Mouse (Mus musculus) hindbrain, embryonic 15.5 days (tissue): Measurements from ENCODE around the gene Plcb1. TPM values are rescaled to one million over a fixed set of nuclear protein-coding genes. Genes with fewer than 3 reads are reported as not detected.

Experiments used
- ATAC-seq: fragments of 200-750 bp; cut with Nextera tagmentation; 2 replicates; pipeline ENCODE4 v1.8.0; 2017; ENCODE audit warnings: low read depth, moderate number of reproducible peaks, moderate TSS enrichment; ENCODE audit not compliant: low FRiP score
- H3K27ac ChIP-seq: fragments of 300-500 bp; sonication (generic); replicated peaks from 2 replicates; pipeline ENCODE4 v1.5.1; 2015; ENCODE audit warnings: mild to moderate bottlenecking, inconsistent platforms
- H3K27me3 ChIP-seq: fragments of 300-500 bp; sonication (generic); 2 replicates; pipeline ENCODE4 v1.6.1; 2015; ENCODE audit warnings: control low read depth, inconsistent platforms
- H3K36me3 ChIP-seq: fragments of 300-500 bp; sonication (generic); 2 replicates; pipeline ENCODE4 v1.6.1; 2015; ENCODE audit warnings: control low read depth, inconsistent platforms
- H3K4me1 ChIP-seq: fragments of 300-500 bp; sonication (generic); replicated peaks from 2 replicates; pipeline ENCODE4 v1.6.1; 2015; ENCODE audit warnings: control low read depth, inconsistent platforms
- H3K4me2 ChIP-seq: fragments of 300-500 bp; sonication (generic); 2 replicates; pipeline ENCODE4 v1.6.1; 2015; ENCODE audit warnings: moderate library complexity, mild to moderate bottlenecking, inconsistent platforms
- H3K4me3 ChIP-seq: fragments of 300-500 bp; sonication (generic); 2 replicates; pipeline ENCODE4 v1.5.1; 2015; ENCODE audit warnings: mild to moderate bottlenecking, inconsistent platforms
- H3K9ac ChIP-seq: fragments of 300-500 bp; sonication (generic); 2 replicates; pipeline ENCODE4 v1.6.1; 2015; ENCODE audit warnings: inconsistent platforms
- H3K9me3 ChIP-seq: fragments of 300-500 bp; sonication (generic); 2 replicates; pipeline ENCODE4 v1.6.1; 2016; ENCODE audit warnings: control low read depth, inconsistent platforms
- whole genome bisulfite sequencing: fragments of 180-500 bp; shearing (Covaris S2); methylation state at CpG from one replicate; pipeline ENCODE4 v1.1.7; 2015; 5-methylcytosine and 5-hydroxymethylcytosine counted together
- polyA plus RNA-seq: library from polyadenylated mRNA; unstranded; fragments of >200 nt; fragmentation: Nextera tagmentation; extraction: Ambion mirVana; gene quantifications from 2 replicates; pipeline ENCODE4 v1.2.1, GENCODE M21; 2015

Plcb1 gene
- polyA plus RNA-seq, 1 experiment from 2014 or later = 53.3 TPM

DNA sequence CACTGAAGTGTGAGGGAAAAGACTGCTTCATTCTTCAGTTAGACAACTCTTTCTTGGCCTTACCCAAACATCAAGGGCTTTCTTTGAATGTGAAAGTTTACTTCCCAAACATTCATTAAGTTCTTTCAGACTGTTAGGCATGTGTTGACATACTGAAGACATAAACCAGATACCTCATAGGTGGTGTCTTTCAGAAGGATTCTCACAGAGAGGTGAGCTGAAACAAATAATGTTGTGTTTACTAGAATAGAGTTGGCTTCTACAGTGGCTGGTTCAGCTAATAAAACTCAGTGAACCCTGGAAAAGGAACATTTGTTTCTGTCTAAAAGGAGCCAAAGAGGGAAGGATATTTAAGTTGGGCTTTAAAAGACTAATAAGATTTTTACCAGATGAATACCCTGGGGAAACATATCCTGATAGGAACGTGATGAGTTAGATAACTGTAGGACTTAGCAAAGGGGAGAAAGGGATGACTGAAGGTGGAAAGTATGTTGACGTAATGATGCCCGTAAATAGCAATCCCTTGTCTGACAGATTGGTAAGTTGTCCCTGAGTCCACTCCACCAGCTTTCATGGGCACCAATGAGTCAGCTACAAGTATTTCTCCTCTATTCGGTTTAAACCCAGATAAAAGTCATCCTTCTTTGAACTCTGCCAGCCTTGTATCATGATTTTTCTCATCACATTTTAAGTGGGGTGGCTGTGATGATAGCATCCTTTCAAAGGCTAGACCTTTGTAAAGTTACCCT is 265.8 kb downstream of the Plcb1 start:
- H3K4me2 ChIP-seq = no peak overlapping the region
- no peaks in the 10 kb centered on the region for H3K27me3 ChIP-seq
- no peak for ATAC-seq
- no peak overlapping the region for H3K4me3 ChIP-seq
- 80% methylated on average over 4 of the region's 4 CpGs for WGBS
- H3K9ac ChIP-seq = no peak overlapping the region
- H3K4me1 ChIP-seq = no peaks in the 10 kb centered on the region
- no peaks in the 10 kb centered on the region for H3K9me3 ChIP-seq
- no peak overlapping the region for H3K27ac ChIP-seq
- no peaks in the 10 kb centered on the region for H3K36me3 ChIP-seq

GRCm38 (mm10) chr2:135053391-135053790 is 267.5 kb downstream of the Plcb1 start:
- H3K9ac ChIP-seq = no peak overlapping the region
- H3K27me3 ChIP-seq = no peaks in the 10 kb centered on the region
- no peak for ATAC-seq
- H3K4me1 ChIP-seq = no peaks in the 10 kb centered on the region
- H3K4me2 ChIP-seq = no peak overlapping the region
- WGBS = 86% methylated on average over 3 of the region's 3 CpGs
- H3K27ac ChIP-seq = no peak overlapping the region
- H3K4me3 ChIP-seq = no peak overlapping the region
- no peaks in the 10 kb centered on the region for H3K36me3 ChIP-seq
- no peaks in the 10 kb centered on the region for H3K9me3 ChIP-seq

- ATAC-seq = no peak
- Histone ChIP-seq H3K9me3 (no peaks in the 10 kb centered on the region), H3K9ac (no peak overlapping the region), H3K4me1 (no peaks in the 10 kb centered on the region), H3K4me2 (no peak overlapping the region), H3K4me3 (no peak overlapping the region), H3K36me3 (no peaks in the 10 kb centered on the region), H3K27ac (no peak overlapping the region), H3K27me3 (no peaks in the 10 kb centered on the region)
Observed at GRCm38 (mm10) chr2:135067419-135067818, 281.6 kb downstream of the Plcb1 start.

DNA sequence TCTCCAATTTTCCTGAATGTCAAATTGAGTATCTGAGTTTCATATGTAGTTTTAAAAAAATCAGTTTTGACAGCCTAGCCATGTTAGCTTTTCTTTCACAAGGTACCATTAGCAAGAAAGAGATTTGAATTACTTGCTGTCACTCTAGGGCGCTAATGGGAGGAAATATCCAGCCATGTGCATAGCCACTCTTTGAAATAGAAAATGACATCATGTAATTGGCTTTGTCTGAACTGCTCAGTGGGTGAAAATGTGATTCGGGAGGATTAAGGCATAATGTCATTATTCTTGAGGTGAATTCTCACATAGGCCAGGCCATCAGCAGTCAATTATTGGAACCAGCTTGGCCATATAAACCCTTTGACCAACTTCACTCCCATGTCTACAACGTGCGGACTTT is 285.5 kb downstream of the Plcb1 start:
- WGBS = 75% methylated on average over 4 of the region's 4 CpGs
- Histone ChIP-seq H3K4me2 (no peak overlapping the region), H3K4me3 (no peak overlapping the region), H3K9ac (no peak overlapping the region), H3K36me3 (no peaks in the 10 kb centered on the region), H3K4me1 (no peaks in the 10 kb centered on the region), H3K9me3 (no peaks in the 10 kb centered on the region), H3K27ac (no peak overlapping the region), H3K27me3 (no peaks in the 10 kb centered on the region)
- no peak for ATAC-seq

DNA sequence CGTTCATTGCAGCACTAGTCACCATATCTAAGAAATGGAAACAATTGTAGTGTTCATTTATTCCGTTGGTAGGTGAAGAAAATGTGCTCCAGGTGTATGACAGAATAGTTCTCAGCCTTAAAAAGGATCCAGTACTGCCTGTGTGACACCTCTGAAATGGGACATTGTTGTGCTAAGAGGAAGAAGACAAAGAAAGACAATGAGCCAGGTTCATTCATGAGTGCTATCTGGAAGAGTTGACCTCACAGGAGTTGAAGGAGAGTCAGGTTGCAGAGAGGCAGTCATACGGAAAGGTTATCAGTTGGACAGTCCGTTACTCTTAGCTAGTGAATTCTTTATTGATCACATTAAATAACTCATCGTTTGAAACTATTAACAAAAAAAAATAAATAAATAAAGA is 286.6 kb downstream of the Plcb1 start:
- WGBS = 82% methylated on average over 5 of the region's 5 CpGs
- H3K9me3 ChIP-seq = no peaks in the 10 kb centered on the region
- no peak for ATAC-seq
- no peaks in the 10 kb centered on the region for H3K36me3 ChIP-seq
- no peaks in the 10 kb centered on the region for H3K27me3 ChIP-seq
- H3K4me1 ChIP-seq = no peaks in the 10 kb centered on the region
- H3K27ac ChIP-seq = no peak overlapping the region
- H3K9ac ChIP-seq = no peak overlapping the region
- no peak overlapping the region for H3K4me2 ChIP-seq
- H3K4me3 ChIP-seq = no peak overlapping the region

DNA sequence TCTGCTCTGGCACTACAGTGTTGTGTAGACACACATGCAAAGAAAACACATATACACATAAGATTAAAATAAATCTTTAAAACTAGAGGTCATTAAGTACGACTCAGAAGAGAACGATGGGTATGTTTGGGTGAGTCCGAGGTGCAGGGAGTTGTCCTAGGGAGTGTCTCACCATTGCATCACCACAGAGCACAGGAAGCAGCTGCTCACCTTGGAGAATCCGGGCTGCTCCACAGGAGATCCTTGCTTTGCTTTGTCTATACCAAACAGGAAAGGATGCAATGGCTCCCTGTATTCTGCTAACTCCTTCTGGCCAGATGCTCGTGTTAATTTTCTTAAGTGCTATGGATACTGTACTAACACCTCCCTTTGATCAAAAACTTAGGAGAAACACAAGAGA is 287.1 kb downstream of the Plcb1 start:
- 78% methylated on average over 5 of the region's 5 CpGs for WGBS
- no peak for ATAC-seq
- no peak overlapping the region for H3K4me2 ChIP-seq

GRCm38 (mm10) chr2:135075375-135075774 is 289.5 kb downstream of the Plcb1 start:
- Histone ChIP-seq H3K4me2 (no peak overlapping the region), H3K9me3 (no peaks in the 10 kb centered on the region), H3K4me3 (no peak overlapping the region), H3K27ac (no peak overlapping the region), H3K4me1 (no peaks in the 10 kb centered on the region), H3K9ac (no peak overlapping the region), H3K27me3 (no peaks in the 10 kb centered on the region), H3K36me3 (no peaks in the 10 kb centered on the region)
- ATAC-seq = no peak
- WGBS = 86% methylated on average over 1 of the region's 1 CpGs

More for the DNA sequence above, 287.1 kb downstream of the Plcb1 start:
- Histone ChIP-seq H3K36me3 (no peaks in the 10 kb centered on the region), H3K9me3 (no peaks in the 10 kb centered on the region), H3K4me3 (no peak overlapping the region), H3K9ac (no peak overlapping the region), H3K27me3 (no peaks in the 10 kb centered on the region), H3K27ac (no peak overlapping the region), H3K4me1 (no peaks in the 10 kb centered on the region)

DNA sequence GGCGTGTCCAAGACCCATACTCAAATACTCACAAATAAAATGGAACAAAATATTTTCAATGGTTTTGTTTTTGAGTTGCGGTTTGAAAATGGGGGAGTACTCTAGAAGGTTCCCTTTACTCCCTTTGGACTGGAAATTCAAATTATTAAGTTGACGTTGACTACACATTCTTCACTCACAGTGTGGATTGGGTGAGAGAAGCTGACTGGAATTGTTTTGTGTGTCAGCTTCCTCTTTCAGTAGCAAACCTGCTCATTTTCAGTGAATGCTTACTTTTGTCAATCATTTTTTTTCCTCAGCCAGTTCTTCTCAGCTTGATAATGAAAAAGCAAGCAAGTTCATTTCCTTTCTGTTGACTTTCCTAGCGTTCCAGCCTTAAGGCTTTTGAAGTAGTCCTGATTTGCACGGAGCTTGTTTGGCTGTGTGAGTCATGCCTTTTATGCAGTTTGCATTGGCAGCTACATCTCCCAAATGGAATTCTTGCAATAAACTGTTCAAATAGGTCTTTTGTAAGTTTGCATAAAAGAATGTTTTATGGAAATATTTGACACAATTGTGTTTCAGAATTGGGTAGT is 306.8 kb downstream of the Plcb1 start:
- Histone ChIP-seq H3K9me3 (no peaks in the 10 kb centered on the region), H3K27ac (no peak overlapping the region), H3K4me1 (no peaks in the 10 kb centered on the region), H3K9ac (no peak overlapping the region), H3K27me3 (no peaks in the 10 kb centered on the region), H3K4me2 (no peak overlapping the region), H3K4me3 (no peak overlapping the region), H3K36me3 (no peaks in the 10 kb centered on the region)
- ATAC-seq = no peak
- 74% methylated on average over 5 of the region's 5 CpGs for WGBS

GRCm38 (mm10) chr2:135101292-135101691 is 315.4 kb downstream of the Plcb1 start:
- 21% methylated on average over 4 of the region's 4 CpGs for WGBS

DNA sequence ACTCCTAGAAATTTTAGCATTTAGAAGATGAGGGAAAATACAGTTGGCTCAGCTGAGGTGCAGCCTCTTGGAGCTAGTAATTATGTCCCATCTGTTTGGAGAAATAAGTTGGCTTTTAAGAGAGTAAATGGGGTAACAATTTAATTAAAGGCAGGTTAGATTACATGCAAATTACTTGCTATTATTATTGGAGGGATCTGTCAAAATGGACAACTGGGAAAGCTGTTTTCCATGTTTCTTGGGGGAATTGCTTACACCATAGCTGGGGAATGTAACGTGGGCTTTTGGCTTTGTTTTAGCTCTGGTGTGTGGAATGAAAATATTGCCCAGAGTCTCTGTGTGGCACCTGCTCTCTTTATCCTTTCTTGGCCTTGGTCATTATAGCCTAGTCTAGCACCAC is 316.1 kb downstream of the Plcb1 start:
- no peak overlapping the region for H3K27ac ChIP-seq
- no peak overlapping the region for H3K9ac ChIP-seq
- 32% methylated on average over 1 of the region's 1 CpGs for WGBS
- H3K4me3 ChIP-seq = no peak overlapping the region
- no peaks in the 10 kb centered on the region for H3K36me3 ChIP-seq
- H3K27me3 ChIP-seq = no peaks in the 10 kb centered on the region
- H3K4me2 ChIP-seq = no peak overlapping the region
- no peaks in the 10 kb centered on the region for H3K4me1 ChIP-seq
- ATAC-seq = no peak
- no peaks in the 10 kb centered on the region for H3K9me3 ChIP-seq

More at GRCm38 (mm10) chr2:135101292-135101691, 315.4 kb downstream of the Plcb1 start:
- Histone ChIP-seq H3K4me2 (no peak overlapping the region), H3K27me3 (no peaks in the 10 kb centered on the region), H3K9me3 (no peaks in the 10 kb centered on the region), H3K4me3 (no peak overlapping the region), H3K36me3 (no peaks in the 10 kb centered on the region), H3K27ac (no peak overlapping the region), H3K9ac (no peak overlapping the region), H3K4me1 (no peaks in the 10 kb centered on the region)
- peak; percentile 54; the same call in 1 of the 2 replicates for ATAC-seq

DNA sequence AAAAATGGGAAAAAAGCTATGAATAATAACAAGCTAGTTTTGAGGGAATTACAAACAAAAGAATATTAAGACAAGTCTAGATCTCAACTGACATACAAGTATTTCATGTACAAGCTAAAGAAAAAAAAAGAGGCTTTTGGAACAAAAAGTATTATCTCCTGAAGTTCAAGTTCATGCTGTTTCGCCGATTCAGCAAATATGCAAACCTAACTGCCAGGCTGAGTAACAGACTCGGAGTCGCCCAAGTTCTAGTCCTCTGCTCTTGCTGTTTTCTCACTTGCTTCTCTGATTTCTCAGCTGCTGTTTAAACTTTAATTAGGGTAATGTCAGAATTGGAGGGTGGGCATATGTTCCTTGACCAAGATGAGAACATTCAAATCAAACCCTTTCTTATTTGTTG is 320.8 kb downstream of the Plcb1 start:
- H3K9me3 ChIP-seq = no peaks in the 10 kb centered on the region
- no peak overlapping the region for H3K9ac ChIP-seq
- H3K4me2 ChIP-seq = no peak overlapping the region
- no peak overlapping the region for H3K27ac ChIP-seq
- no peak for ATAC-seq
- 95% methylated on average over 4 of the region's 4 CpGs for WGBS
- H3K36me3 ChIP-seq = no peaks in the 10 kb centered on the region
- no peak overlapping the region for H3K4me3 ChIP-seq
- H3K27me3 ChIP-seq = no peaks in the 10 kb centered on the region
- no peaks in the 10 kb centered on the region for H3K4me1 ChIP-seq

- Histone ChIP-seq H3K9me3 (no peaks in the 10 kb centered on the region), H3K4me2 (no peak overlapping the region), H3K27me3 (no peaks in the 10 kb centered on the region), H3K27ac (no peak overlapping the region), H3K4me3 (no peak overlapping the region), H3K4me1 (no peaks in the 10 kb centered on the region), H3K9ac (no peak overlapping the region), H3K36me3 (no peaks in the 10 kb centered on the region)
- no peak for ATAC-seq
- 38% methylated on average over 2 of the region's 2 CpGs for whole genome bisulfite sequencing
Observed at GRCm38 (mm10) chr2:135108607-135109006, 322.7 kb downstream of the Plcb1 start.
